Mouse (Mus musculus) right cerebral cortex, postnatal 14 days (tissue): ENCODE results near the gene Gpn1.
"Not testable (repeated sequence)": the region's sequence is repeated elsewhere in the genome, so short reads cannot be mapped to it uniquely, and the experiment has no call there.

Experiments used
- DNase-seq: peaks from one replicate; pipeline ENCODE4 v3.0.0; 2022

Gene Gpn1

GRCm38 (mm10) chr5:31494513-31495297 lies at the start of gene Gpn1:
Gene Gpn1, plus strand, starts transcription at chr5:31494741.
- DNase-seq, result peak; percentile 90

- no peak for DNase-seq
These were observed 43.2 kb upstream of the Gpn1 start for GRCm38 (mm10) chr5:31451336-31451735.

GRCm38 (mm10) chr5:31451878-31452561 lies 42.5 kb upstream of the Gpn1 start, which contains the start of gene Zfp512:
Gene Zfp512, plus strand, starts transcription at chr5:31452431.
- DNase-seq, result peak; percentile 89

- no peak for DNase-seq
These were observed 42.0 kb upstream of the Gpn1 start for GRCm38 (mm10) chr5:31452562-31452878.

- DNase-seq, result no peak
These were observed 41.6 kb upstream of the Gpn1 start for GRCm38 (mm10) chr5:31452886-31453410.

GRCm38 (mm10) chr5:31467798-31468197 lies 26.7 kb upstream of the Gpn1 start:
- DNase-seq, result no peak

- no peak for DNase-seq
These were observed 24.8 kb upstream of the Gpn1 start for GRCm38 (mm10) chr5:31469711-31470110.

GRCm38 (mm10) chr5:31470334-31470733 lies 24.2 kb upstream of the Gpn1 start:
- DNase-seq, result peak; percentile 56

- DNase-seq, result no peak
These were observed 14.0 kb upstream of the Gpn1 start for GRCm38 (mm10) chr5:31480536-31480935.

GRCm38 (mm10) chr5:31485440-31485839 lies 9.1 kb upstream of the Gpn1 start, which contains the start of gene 4930548H24Rik:
Gene 4930548H24Rik, plus strand, starts transcription at chr5:31485740.
- no peak for DNase-seq

- DNase-seq, result no peak
These were observed 6.7 kb upstream of the Gpn1 start for GRCm38 (mm10) chr5:31487889-31488288.

GRCm38 (mm10) chr5:31489116-31489769 lies 5.3 kb upstream of the Gpn1 start:
- DNase-seq, result no peak

GRCm38 (mm10) chr5:31492031-31492430 lies 2.5 kb upstream of the Gpn1 start:
- no peak for DNase-seq

- DNase-seq, result no peak
These were observed 10.3 kb downstream of the Gpn1 start for GRCm38 (mm10) chr5:31504843-31505242.

- DNase-seq, result no peak
These were observed 17.9 kb downstream of the Gpn1 start for GRCm38 (mm10) chr5:31512481-31512880.

- no peak for DNase-seq
These were observed 26.0 kb downstream of the Gpn1 start for GRCm38 (mm10) chr5:31520556-31520955.

- DNase-seq, result peak; percentile 66
These were observed 32.0 kb downstream of the Gpn1 start, which contains the start of gene Slc4a1ap for GRCm38 (mm10) chr5:31526354-31527116. Gene Slc4a1ap, plus strand, starts transcription at chr5:31526995.

GRCm38 (mm10) chr5:31527117-31527680 lies 32.7 kb downstream of the Gpn1 start:
- no peak for DNase-seq

- DNase-seq, result not testable (repeated sequence)
These were observed 33.2 kb downstream of the Gpn1 start, which contains the start of gene Supt7l for GRCm38 (mm10) chr5:31527707-31528106. Gene Supt7l, minus strand, starts transcription at chr5:31527807.

- DNase-seq, result no peak
These were observed 34.0 kb downstream of the Gpn1 start for GRCm38 (mm10) chr5:31528560-31528959.

- DNase-seq, result no peak
These were observed 40.7 kb downstream of the Gpn1 start for GRCm38 (mm10) chr5:31535228-31535627.

GRCm38 (mm10) chr5:31559401-31559800 lies 64.9 kb downstream of the Gpn1 start:
- no peak for DNase-seq
